Mouse (Mus musculus) Patski (cell line): ENCODE data around the gene Gm3468. TPM values are rescaled to one million over a fixed set of nuclear protein-coding genes. Genes with fewer than 3 reads are reported as not detected.
"Not testable (repeated sequence)": the region's sequence is repeated elsewhere in the genome, so short reads cannot be mapped to it uniquely, and the experiment has no call there.

Experiments used
- ATAC-seq: fragments of 100-300 bp; one replicate; pipeline ENCODE4 v1.8.0; 2021
- CTCF ChIA-PET: fragments of 350-600 bp; sonication (Branson Sonifier 250); formaldehyde crosslinking; loops from one replicate; lab custom pipeline; 2022; ENCODE audit warnings: inconsistent platforms; lab: Charles Lee
- POLR2A ChIA-PET: fragments of 350-600 bp; sonication (Branson Sonifier 250); formaldehyde crosslinking; loops from one replicate; lab custom pipeline; 2022; ENCODE audit warnings: antibody characterized with exemption, inconsistent platforms; lab: Charles Lee
- DNase-seq: peaks from one replicate; pipeline ENCODE4 v3.0.0-alpha.2; 2011; ENCODE audit warnings: low read depth, low spot score
- H3K27me3 ChIP-seq: fragments of 371-371 bp; one replicate; pipeline ENCODE4 v1.5.1; 2021
- CTCF ChIP-seq: fragments of 100-300 bp; IDR thresholded peaks from one replicate; pipeline ENCODE4 v1.5.1; 2021
- in situ Hi-C: fragments of 300-500 bp; cut with MboI; formaldehyde crosslinking; loops from 3 replicates; pipeline ENCODE4 v1.11.1; 2018; ENCODE audit warnings: low pct_unique_long_range_greater_than_20kb, mixed read lengths
- polyA plus RNA-seq: library from polyadenylated mRNA; unstranded; gene quantifications from one replicate; pipeline ENCODE4 v1.2.3, GENCODE M21; 2021

Gene Gm3468
- 0.55 TPM for polyA plus RNA-seq

DNA sequence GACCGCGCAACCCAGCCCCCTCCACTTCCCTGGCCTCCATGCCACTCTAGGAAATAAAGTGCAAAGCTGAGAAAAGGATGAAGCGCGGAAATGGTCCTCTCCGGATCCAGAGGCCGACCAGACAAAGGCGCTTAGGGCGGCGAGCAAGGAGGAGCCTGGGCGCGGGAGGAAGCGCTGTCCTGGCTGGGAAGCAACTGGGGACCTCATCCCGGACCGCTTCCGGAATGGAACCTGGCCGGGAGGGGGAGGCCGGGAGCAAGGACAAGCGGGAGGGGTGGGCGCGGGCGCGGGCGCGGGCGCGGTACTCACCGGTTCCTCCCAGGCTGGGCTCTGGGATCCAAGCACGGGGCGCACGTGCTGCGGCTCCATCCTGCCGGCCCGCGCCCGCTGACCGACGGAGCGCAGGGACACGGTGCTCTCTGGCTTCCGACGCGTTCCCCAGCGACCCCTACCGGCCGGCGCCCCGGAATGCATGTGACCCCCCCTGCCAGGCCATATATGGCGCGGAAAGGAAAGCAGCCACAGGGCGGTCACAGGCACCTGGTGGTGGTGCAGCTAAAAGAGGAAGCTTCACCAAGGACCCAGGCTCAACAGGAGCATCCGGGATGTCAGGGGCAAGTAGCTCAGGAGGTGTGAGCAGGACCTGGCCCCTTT lies at the start of gene Gm3468:
TSS of gene Gm3468 (minus strand) at position 394 of the 654 bp plus-strand sequence.
- CTCF ChIA-PET, H3K27me3 ChIP-seq, POLR2A ChIA-PET, DNase-seq, in situ Hi-C loops: not testable (repeated sequence)
- TF ChIP-seq CTCF, result peak; percentile 93
- peak; percentile 74 for ATAC-seq

GRCm38 (mm10) chr14:6125707-6126106 lies 17.2 kb upstream of the Gm3468 start, which contains the start of gene Gm3476:
TSS of gene Gm3476 (minus strand) at chr14:6125807.
- CTCF ChIA-PET, H3K27me3 ChIP-seq, ATAC-seq, POLR2A ChIA-PET, in situ Hi-C loops, DNase-seq: not testable (repeated sequence)

- POLR2A ChIA-PET, CTCF ChIA-PET, in situ Hi-C loops, DNase-seq, H3K27me3 ChIP-seq, ATAC-seq: not testable (repeated sequence)
- TF ChIP-seq CTCF, result peak; percentile 39
Observed at GRCm38 (mm10) chr14:6107500-6107899, 965 bp downstream of the Gm3468 start.

DNA sequence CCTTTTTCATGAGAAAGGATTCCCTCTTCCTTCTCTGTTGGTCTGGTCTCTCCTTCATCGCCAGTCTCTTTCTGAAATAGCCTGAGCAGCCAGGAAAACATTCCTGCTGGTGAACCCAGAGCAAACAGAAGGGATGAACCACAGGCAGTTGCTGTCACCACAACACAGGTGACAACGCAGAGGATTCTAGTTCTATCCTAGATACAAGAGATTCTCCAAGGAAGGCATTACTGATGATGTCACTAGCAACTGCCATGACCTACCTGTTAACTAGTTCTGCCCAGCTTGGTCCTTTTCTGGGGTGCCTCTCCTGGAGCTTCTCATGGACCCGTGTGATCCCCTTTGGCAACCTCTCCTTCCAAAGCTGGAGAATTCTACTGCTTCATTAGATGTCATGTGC lies 14.6 kb downstream of the Gm3468 start, which contains the start of gene Gm8206:
TSS of gene Gm8206 (minus strand) at position 101 of the 400 bp plus-strand sequence.
- DNase-seq, ATAC-seq, POLR2A ChIA-PET, CTCF ChIA-PET, H3K27me3 ChIP-seq, in situ Hi-C loops: not testable (repeated sequence)

DNA sequence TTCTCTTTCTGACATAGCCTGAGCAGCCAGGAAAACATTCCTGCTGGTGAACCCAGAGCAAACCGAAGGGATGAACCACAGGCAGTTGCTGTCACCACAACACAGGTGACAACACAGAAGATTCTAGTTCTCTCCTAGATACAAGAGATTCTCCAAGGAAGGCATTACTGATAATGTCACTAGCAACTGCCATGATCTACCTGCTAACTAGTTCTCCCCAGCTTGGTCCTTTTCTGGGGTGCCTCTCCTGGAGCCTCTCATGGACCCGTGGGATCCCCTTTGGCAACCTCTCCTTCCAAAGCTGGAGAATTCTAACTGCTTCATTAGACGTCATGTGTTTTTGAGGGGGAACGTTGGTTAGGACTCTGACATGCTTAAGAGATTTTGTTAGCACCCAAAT lies 50.3 kb downstream of the Gm3468 start, which contains the start of gene Gm6337:
TSS of gene Gm6337 (minus strand) at position 101 of the 400 bp plus-strand sequence.
- POLR2A ChIA-PET, ATAC-seq, H3K27me3 ChIP-seq, CTCF ChIA-PET, DNase-seq, in situ Hi-C loops: not testable (repeated sequence)

Other genes starting within 250 kb of the Gm3468 start
- gene Gm8237, start 228.3 kb downstream of the Gm3468 start, polyA plus RNA-seq, result not detected
- gene Gm3248, start 146.9 kb downstream of the Gm3468 start, polyA plus RNA-seq, result not detected
- gene Gm3453, start 129.5 kb downstream of the Gm3468 start, polyA plus RNA-seq, result not detected
- not detected for gene Gm6337, start 50.4 kb downstream of the Gm3468 start, polyA plus RNA-seq
- gene Gm8206, start 14.7 kb downstream of the Gm3468 start, polyA plus RNA-seq, result 0.23 TPM
- gene Gm3476, start 17.1 kb upstream of the Gm3468 start, polyA plus RNA-seq, result not detected
- not detected for gene Gm21560, start 110.6 kb upstream of the Gm3468 start, polyA plus RNA-seq
- 0.09 TPM for gene Gm3411, start 178.6 kb upstream of the Gm3468 start, polyA plus RNA-seq
- gene Gm21103, start 196.2 kb upstream of the Gm3468 start, polyA plus RNA-seq, result not detected
- gene Gm3618, start 235.0 kb upstream of the Gm3468 start, polyA plus RNA-seq, result not detected